Mouse (Mus musculus): ENCODE results near the gene Hspb6. TPM values are rescaled to one million over a fixed set of nuclear protein-coding genes. Genes with fewer than 3 reads are reported as not detected.
A peak's percentile ranks its signal among the peaks of the same experiment; 100 is the strongest.

The Hspb6 gene
- polyA plus RNA-seq (2015; fragmentation: Nextera tagmentation; extraction: Ambion mirVana) = 9.3 and 11.1 TPM in 2 replicates

DNA sequence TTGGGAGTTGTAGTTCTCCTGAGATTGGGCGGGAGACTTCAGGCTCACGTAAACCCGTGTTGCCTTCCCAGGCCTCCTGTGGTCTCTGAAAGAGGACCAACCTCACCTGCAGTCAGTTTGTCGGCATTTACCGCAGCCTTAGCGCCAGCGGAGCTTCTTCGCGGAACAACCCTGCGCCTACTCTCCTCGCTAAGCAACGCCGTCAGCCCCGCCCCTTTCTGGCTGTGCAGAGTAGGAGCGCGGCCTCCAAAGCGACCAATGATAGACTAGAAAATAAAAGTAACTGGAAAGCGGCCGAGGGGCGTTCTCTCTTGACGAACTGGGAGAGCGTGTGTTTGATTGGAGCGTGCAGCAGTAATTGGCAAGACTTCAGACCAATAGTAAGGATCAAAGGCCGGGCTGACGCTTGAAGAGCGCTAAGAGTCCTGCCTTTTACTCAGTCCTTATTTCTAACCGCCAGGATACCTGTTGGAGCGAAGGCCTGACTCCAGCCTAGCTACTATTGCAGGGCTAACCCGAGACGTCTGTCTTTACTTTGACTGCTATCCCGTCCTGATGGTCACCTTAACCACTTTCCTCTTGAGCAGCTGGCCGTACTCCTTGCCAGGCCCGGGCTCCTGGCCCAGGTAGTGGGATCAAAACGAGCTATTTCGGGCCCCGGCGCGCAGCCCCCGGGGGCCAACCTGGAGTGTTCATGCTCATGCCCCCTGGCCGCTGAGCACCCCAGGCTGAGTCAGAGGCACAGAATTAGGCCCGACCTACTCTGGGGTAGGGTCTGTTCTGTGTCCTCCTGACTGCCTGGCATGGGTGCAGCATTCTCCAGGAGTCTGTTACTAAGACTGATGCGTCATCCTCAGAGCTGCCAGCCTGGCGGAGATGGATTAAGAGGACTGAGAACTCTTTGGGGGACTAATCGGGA, at the start of gene Hspb6, which contains the start of gene Proser3:
TSS of gene Hspb6 (plus strand) at position 77 of the 919 bp plus-strand sequence.
TSS of gene Proser3 (minus strand) at position 198 of the 919 bp plus-strand sequence.
- under 1% methylated on average over 44 of the region's 44 CpGs for WGBS
- peaks cover 16% of the 10 kb centered on the region; the same call in 1 of the 2 replicates for H3K36me3 ChIP-seq (ENCODE audit: control insufficient read depth, insufficient read depth)
- H3K27me3 ChIP-seq (replicated peaks; ENCODE audit: control insufficient read depth, insufficient read depth, low read length) = no peaks in the 10 kb centered on the region

DNA sequence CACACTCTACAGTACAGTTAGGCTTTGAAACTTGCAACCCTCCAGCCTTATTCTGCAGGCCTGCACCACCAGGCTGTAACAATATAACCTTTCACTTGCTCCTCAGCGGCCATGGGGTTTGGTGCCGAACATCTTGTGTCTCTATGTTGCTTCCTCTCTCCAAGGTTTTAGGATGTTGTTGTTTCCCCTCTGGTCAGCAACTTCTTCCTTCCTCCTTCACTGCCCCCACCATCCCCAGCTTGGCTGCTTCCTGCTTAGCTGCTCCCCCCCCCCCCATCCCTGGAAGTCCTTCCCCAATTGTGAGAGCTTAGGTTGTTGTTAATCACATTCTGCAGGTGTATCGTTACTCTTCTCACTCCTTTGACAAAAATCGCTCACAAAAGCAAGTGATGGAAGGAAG, 43.9 kb upstream of the Hspb6 start:
- Histone ChIP-seq H3K27ac (ENCODE audit: low read length) (no peak overlapping the region), H3K27me3 (replicated peaks; ENCODE audit: control insufficient read depth, insufficient read depth, low read length) (no peaks in the 10 kb centered on the region), H3K9me3 (ENCODE audit: control insufficient read depth, low read length) (no peaks in the 10 kb centered on the region), H3K36me3 (ENCODE audit: control insufficient read depth, insufficient read depth) (no peaks in the 10 kb centered on the region), H3K9ac (replicated peaks; ENCODE audit: low read depth, low read length) (no peak overlapping the region), H3K4me2 (ENCODE audit: low read length) (no peak overlapping the region), H3K4me1 (replicated peaks; ENCODE audit: control insufficient read depth, insufficient read depth, low read length) (no peaks in the 10 kb centered on the region), H3K4me3 (replicated peaks; ENCODE audit: low read length) (no peak overlapping the region)
- no peak for ATAC-seq
- 81% methylated on average over 4 of the region's 4 CpGs for WGBS

More for the DNA sequence above, at the start of gene Hspb6, which contains the start of gene Proser3:
- peak within 1 kb of the TSS; percentile 75 for H3K4me3 ChIP-seq (replicated peaks; ENCODE audit: low read length)
- peak; percentile 96 for ATAC-seq
- H3K4me1 ChIP-seq (replicated peaks; ENCODE audit: control insufficient read depth, insufficient read depth, low read length) = peaks cover 16% of the 10 kb centered on the region
- H3K4me2 ChIP-seq (ENCODE audit: low read length) = peak within 1 kb of the TSS; percentile 96
- H3K9ac ChIP-seq (replicated peaks; ENCODE audit: low read depth, low read length) = peak within 1 kb of the TSS; percentile 74
- H3K27ac ChIP-seq (ENCODE audit: low read length) = peak within 1 kb of the TSS; percentile 99
- no peaks in the 10 kb centered on the region for H3K9me3 ChIP-seq (ENCODE audit: control insufficient read depth, low read length)

- H3K36me3 ChIP-seq (ENCODE audit: control insufficient read depth, insufficient read depth) = no peaks in the 10 kb centered on the region
- H3K27me3 ChIP-seq (replicated peaks; ENCODE audit: control insufficient read depth, insufficient read depth, low read length) = no peaks in the 10 kb centered on the region
- H3K4me2 ChIP-seq (ENCODE audit: low read length) = no peak overlapping the region
- 59% methylated on average over 24 of the region's 24 CpGs for WGBS
- H3K27ac ChIP-seq (ENCODE audit: low read length) = no peak overlapping the region
- no peak overlapping the region for H3K4me3 ChIP-seq (replicated peaks; ENCODE audit: low read length)
- ATAC-seq = no peak
- no peaks in the 10 kb centered on the region for H3K9me3 ChIP-seq (ENCODE audit: control insufficient read depth, low read length)
- H3K9ac ChIP-seq (replicated peaks; ENCODE audit: low read depth, low read length) = no peak overlapping the region
- H3K4me1 ChIP-seq (replicated peaks; ENCODE audit: control insufficient read depth, insufficient read depth, low read length) = peaks cover 2% of the 10 kb centered on the region
These were observed 36.8 kb upstream of the Hspb6 start for GRCm38 (mm10) chr7:30515003-30515760.

DNA sequence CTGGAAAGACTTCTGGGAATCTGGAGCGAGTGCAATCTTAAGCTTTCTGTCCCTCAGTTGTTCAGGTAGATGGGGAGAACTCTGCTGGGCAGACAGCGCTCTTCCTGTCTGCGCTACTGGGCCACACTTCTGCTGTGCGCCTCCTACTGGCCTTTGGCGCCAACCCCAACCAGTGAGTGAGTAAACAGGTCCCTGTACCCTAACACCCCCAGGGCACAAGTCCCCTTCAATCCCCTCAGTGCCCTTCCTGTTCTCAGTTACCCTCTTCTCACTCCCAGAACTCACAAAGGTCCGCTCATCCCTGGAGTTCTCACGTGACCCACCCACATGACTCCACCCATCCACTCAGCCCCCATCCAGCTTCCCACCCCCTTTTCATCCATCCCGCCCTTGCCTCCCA, 33.7 kb upstream of the Hspb6 start:
- Histone ChIP-seq H3K27me3 (replicated peaks; ENCODE audit: control insufficient read depth, insufficient read depth, low read length) (no peaks in the 10 kb centered on the region), H3K4me3 (replicated peaks; ENCODE audit: low read length) (no peak overlapping the region), H3K9me3 (ENCODE audit: control insufficient read depth, low read length) (no peaks in the 10 kb centered on the region), H3K4me2 (ENCODE audit: low read length) (no peak overlapping the region), H3K27ac (ENCODE audit: low read length) (no peak overlapping the region), H3K9ac (replicated peaks; ENCODE audit: low read depth, low read length) (no peak overlapping the region), H3K4me1 (replicated peaks; ENCODE audit: control insufficient read depth, insufficient read depth, low read length) (peaks cover 7% of the 10 kb centered on the region), H3K36me3 (ENCODE audit: control insufficient read depth, insufficient read depth) (no peaks in the 10 kb centered on the region; the same call in 1 of the 2 replicates)
- ATAC-seq = no peak
- WGBS = 43% methylated on average over 8 of the region's 8 CpGs

GRCm38 (mm10) chr7:30520396-30520795, 31.6 kb upstream of the Hspb6 start:
- no peaks in the 10 kb centered on the region for H3K27me3 ChIP-seq (replicated peaks; ENCODE audit: control insufficient read depth, insufficient read depth, low read length)
- peaks cover 12% of the 10 kb centered on the region for H3K36me3 ChIP-seq (ENCODE audit: control insufficient read depth, insufficient read depth)
- H3K4me1 ChIP-seq (replicated peaks; ENCODE audit: control insufficient read depth, insufficient read depth, low read length) = peaks cover 7% of the 10 kb centered on the region
- no peaks in the 10 kb centered on the region for H3K9me3 ChIP-seq (ENCODE audit: control insufficient read depth, low read length)
- H3K4me3 ChIP-seq (replicated peaks; ENCODE audit: low read length) = no peak overlapping the region
- WGBS = 61% methylated on average over 4 of the region's 4 CpGs
- ATAC-seq = peak; percentile 19; the same call in 1 of the 2 replicates
- no peak overlapping the region for H3K4me2 ChIP-seq (ENCODE audit: low read length)
- no peak overlapping the region for H3K27ac ChIP-seq (ENCODE audit: low read length)
- H3K9ac ChIP-seq (replicated peaks; ENCODE audit: low read depth, low read length) = no peak overlapping the region

GRCm38 (mm10) chr7:30520856-30521255, 31.1 kb upstream of the Hspb6 start:
- ATAC-seq = peak; percentile 11; the same call in 1 of the 2 replicates
- 67% methylated on average over 5 of the region's 5 CpGs for WGBS

DNA sequence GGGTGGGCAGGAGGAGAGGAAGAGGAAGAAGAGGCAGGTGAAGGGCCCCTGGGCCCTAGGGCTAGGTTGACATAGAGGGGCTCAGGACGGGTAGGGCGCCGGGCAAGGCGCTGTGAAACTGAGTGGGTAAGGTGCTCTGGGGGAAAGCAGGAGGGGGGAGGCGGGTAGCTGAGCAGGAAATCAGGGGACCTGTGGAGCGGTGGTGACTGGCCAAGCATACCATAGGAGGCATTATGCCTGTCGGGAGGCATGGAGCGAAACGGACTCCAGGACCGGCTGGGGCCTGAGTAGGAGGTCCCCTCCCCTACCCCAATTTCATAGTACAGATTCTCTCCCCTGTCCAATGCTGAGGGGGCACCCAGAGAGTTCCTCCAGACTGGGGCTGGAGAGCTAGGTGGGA, 29.1 kb upstream of the Hspb6 start:
- no peaks in the 10 kb centered on the region for H3K27me3 ChIP-seq (replicated peaks; ENCODE audit: control insufficient read depth, insufficient read depth, low read length)
- H3K36me3 ChIP-seq (ENCODE audit: control insufficient read depth, insufficient read depth) = peaks cover 32% of the 10 kb centered on the region
- no peak overlapping the region for H3K4me2 ChIP-seq (ENCODE audit: low read length)
- H3K4me1 ChIP-seq (replicated peaks; ENCODE audit: control insufficient read depth, insufficient read depth, low read length) = peaks cover 7% of the 10 kb centered on the region
- 78% methylated on average over 10 of the region's 10 CpGs for WGBS
- H3K9me3 ChIP-seq (ENCODE audit: control insufficient read depth, low read length) = no peaks in the 10 kb centered on the region
- no peak overlapping the region for H3K4me3 ChIP-seq (replicated peaks; ENCODE audit: low read length)
- ATAC-seq = no peak
- H3K27ac ChIP-seq (ENCODE audit: low read length) = no peak overlapping the region
- no peak overlapping the region for H3K9ac ChIP-seq (replicated peaks; ENCODE audit: low read depth, low read length)

More at GRCm38 (mm10) chr7:30520856-30521255, 31.1 kb upstream of the Hspb6 start:
- no peak overlapping the region for H3K9ac ChIP-seq (replicated peaks; ENCODE audit: low read depth, low read length)
- no peaks in the 10 kb centered on the region for H3K9me3 ChIP-seq (ENCODE audit: control insufficient read depth, low read length)
- no peak overlapping the region for H3K27ac ChIP-seq (ENCODE audit: low read length)
- peaks cover 7% of the 10 kb centered on the region for H3K4me1 ChIP-seq (replicated peaks; ENCODE audit: control insufficient read depth, insufficient read depth, low read length)
- peaks cover 16% of the 10 kb centered on the region for H3K36me3 ChIP-seq (ENCODE audit: control insufficient read depth, insufficient read depth)
- no peaks in the 10 kb centered on the region for H3K27me3 ChIP-seq (replicated peaks; ENCODE audit: control insufficient read depth, insufficient read depth, low read length)
- no peak overlapping the region for H3K4me2 ChIP-seq (ENCODE audit: low read length)
- H3K4me3 ChIP-seq (replicated peaks; ENCODE audit: low read length) = no peak overlapping the region

DNA sequence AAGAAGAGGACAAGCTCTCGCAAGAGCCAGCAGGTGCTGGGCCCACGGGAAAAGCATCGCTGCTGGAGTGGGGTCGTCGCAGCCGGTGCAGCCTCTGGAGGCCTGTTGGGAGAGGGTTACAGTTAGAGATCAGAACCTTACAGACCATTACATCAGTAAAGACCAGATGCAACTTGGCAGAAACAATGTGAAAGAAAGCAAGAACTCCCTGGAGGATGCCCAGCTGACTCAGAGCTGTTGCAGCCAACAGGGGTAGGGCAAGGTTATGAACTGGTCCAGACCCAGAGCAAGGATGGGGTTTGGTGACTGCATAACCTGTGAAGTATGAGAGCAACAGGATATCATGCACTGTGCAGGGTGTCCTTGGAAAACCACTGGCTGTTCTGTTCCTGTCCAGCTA, 27.5 kb upstream of the Hspb6 start:
- no peak for ATAC-seq
- no peaks in the 10 kb centered on the region for H3K9me3 ChIP-seq (ENCODE audit: control insufficient read depth, low read length)
- H3K36me3 ChIP-seq (ENCODE audit: control insufficient read depth, insufficient read depth) = peaks cover 45% of the 10 kb centered on the region
- no peak overlapping the region for H3K9ac ChIP-seq (replicated peaks; ENCODE audit: low read depth, low read length)
- H3K4me3 ChIP-seq (replicated peaks; ENCODE audit: low read length) = no peak overlapping the region
- H3K4me2 ChIP-seq (ENCODE audit: low read length) = no peak overlapping the region
- H3K4me1 ChIP-seq (replicated peaks; ENCODE audit: control insufficient read depth, insufficient read depth, low read length) = peaks cover 7% of the 10 kb centered on the region
- 85% methylated on average over 6 of the region's 6 CpGs for WGBS
- no peak overlapping the region for H3K27ac ChIP-seq (ENCODE audit: low read length)
- H3K27me3 ChIP-seq (replicated peaks; ENCODE audit: control insufficient read depth, insufficient read depth, low read length) = no peaks in the 10 kb centered on the region

DNA sequence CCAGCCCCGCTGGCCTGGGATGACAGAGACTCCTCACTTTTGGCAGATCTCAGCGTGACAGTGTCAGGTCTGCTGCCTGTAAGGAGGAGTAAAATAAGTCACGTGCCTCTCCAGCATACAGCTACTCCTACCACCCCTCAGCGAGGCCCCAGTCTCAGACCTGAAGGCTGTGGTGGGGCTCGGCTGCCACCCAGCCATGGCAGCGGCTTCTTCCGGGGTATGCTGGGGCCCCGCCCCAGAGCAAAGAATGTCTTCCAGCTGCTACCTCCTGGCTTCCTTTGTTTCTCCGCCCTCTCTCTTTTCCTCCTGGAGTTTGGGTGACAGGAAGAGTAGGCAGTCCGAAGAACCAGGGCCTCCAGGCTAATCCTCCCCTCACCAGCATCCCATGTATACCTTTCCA, 26.0 kb upstream of the Hspb6 start:
- Histone ChIP-seq H3K4me2 (ENCODE audit: low read length) (no peak overlapping the region), H3K27me3 (replicated peaks; ENCODE audit: control insufficient read depth, insufficient read depth, low read length) (no peaks in the 10 kb centered on the region), H3K9ac (replicated peaks; ENCODE audit: low read depth, low read length) (peak overlapping the region; percentile 27; the same call in 1 of the 2 replicates), H3K27ac (ENCODE audit: low read length) (no peak overlapping the region), H3K36me3 (ENCODE audit: control insufficient read depth, insufficient read depth) (peaks cover 52% of the 10 kb centered on the region), H3K4me1 (replicated peaks; ENCODE audit: control insufficient read depth, insufficient read depth, low read length) (no peaks in the 10 kb centered on the region), H3K4me3 (replicated peaks; ENCODE audit: low read length) (no peak overlapping the region), H3K9me3 (ENCODE audit: control insufficient read depth, low read length) (no peaks in the 10 kb centered on the region)
- ATAC-seq = no peak
- 41% methylated on average over 10 of the region's 10 CpGs for WGBS
